In the genomic region with DNA sequence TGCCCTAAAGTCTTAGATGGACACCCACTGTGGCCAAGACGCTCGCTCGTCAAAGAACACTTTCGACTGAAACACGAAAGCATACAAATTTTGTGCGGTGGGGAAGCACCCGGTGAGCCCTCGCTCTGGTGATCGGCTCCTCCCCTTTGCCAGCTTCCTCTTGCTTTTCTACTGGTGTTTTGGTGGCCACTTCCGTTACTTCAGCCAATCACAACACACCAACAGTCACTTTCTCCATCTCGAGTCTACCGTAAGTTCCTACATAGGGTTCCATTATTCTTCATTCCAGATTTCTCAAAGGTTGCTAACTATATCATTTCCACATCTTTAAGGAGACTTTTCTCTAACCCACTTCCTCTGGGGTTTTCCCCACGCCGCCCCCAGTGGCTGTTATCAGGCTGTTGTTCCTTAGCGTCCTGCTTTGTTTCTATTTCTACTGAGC, we compare ENCODE assay signal across 19 mouse cellular contexts.
DNase-seq lines count a peak whose midpoint lies in the region; ATAC-seq and TF ChIP-seq lines count a peak whose summit lies in the region.
"Had no signal": no experiment of that assay in that cellular context is flagged by ENCODE, and none has a peak within 500 bp of the region (broad histone marks: within the 10 kb centered on the region; RNA-seq: fewer than 3 reads in every experiment).

No protein-coding gene starts in this region.

- H3K9me3 ChIP-seq in midbrain, embryonic 11.5 days (ENCODE audit: control insufficient read depth, low read length): no peaks in the 10 kb centered on the region
- H3K9me3 ChIP-seq: embryonic facial prominence, embryonic 12.5 days; forebrain, embryonic 15.5 days; G1E; heart, embryonic 13.5 days; hindbrain, embryonic 15.5 days had no signal

- TF ChIP-seq CTCF in testis, adult 2 months (IDR thresholded peaks at IDR 0.05; ENCODE audit: control insufficient read depth, insufficient read depth, insufficient replicate concordance, low read depth, low read length): no peak

- H3K4me1 ChIP-seq in testis, adult 2 months (ENCODE audit: control insufficient read depth, insufficient read depth, low read length): no peaks in the 10 kb centered on the region
- H3K4me1 ChIP-seq in midbrain, embryonic 11.5 days (ENCODE audit: control insufficient read depth, insufficient read depth, low read length): no peaks in the 10 kb centered on the region
- H3K4me1 ChIP-seq: embryonic facial prominence, embryonic 12.5 days; forebrain, embryonic 15.5 days; heart, embryonic 13.5 days; hindbrain, embryonic 15.5 days had no signal

- 0 out of 2 replicates have a peak, but pooled peaks have one; percentile 34 for ATAC-seq in common myeloid progenitor, adult 5-6 weeks (replicated peaks; ENCODE audit: low read depth, poor library complexity, severe bottlenecking)
- peak; percentile 64 for ATAC-seq in megakaryocyte progenitor cell, adult 5-6 weeks (replicated peaks; ENCODE audit: poor library complexity)
- no peak for ATAC-seq in midbrain, embryonic 11.5 days (ENCODE audit: low FRiP score)
- ATAC-seq: forebrain, embryonic 15.5 days had no signal

- H3K27me3 ChIP-seq in testis, adult 2 months (ENCODE audit: control insufficient read depth, insufficient read depth, low read length): no peaks in the 10 kb centered on the region
- no peaks in the 10 kb centered on the region for H3K27me3 ChIP-seq in midbrain, embryonic 11.5 days (ENCODE audit: control insufficient read depth, insufficient read depth, low read length)
- H3K27me3 ChIP-seq: embryonic facial prominence, embryonic 12.5 days; forebrain, embryonic 15.5 days; heart, embryonic 13.5 days; hindbrain, embryonic 15.5 days had no signal

- no peak for DNase-seq in testis, postnatal 10 days (ENCODE audit: low spot score)
- no peak for DNase-seq in midbrain, embryonic 11.5 days (ENCODE audit: low spot score, missing footprints)
- DNase-seq in layer of hippocampus, adult 8-10 months (ENCODE audit: low spot score in 2 of 2): no peak
- no peak for DNase-seq in natural killer cell, adult 2 months (ENCODE audit: low spot score in 2 of 2)
- DNase-seq: adrenal gland, adult 2 months; adrenal gland, postnatal 25 days; B cell, adult 2 months; cerebellum, adult 2 months; cerebellum, postnatal 10 days; gastrocnemius, postnatal 10 days; heart, postnatal 36 days had no signal

- no peak overlapping the region for H3K4me2 ChIP-seq in midbrain, embryonic 11.5 days
- H3K4me2 ChIP-seq: embryonic facial prominence, embryonic 12.5 days; forebrain, embryonic 15.5 days; heart, embryonic 13.5 days; hindbrain, embryonic 15.5 days had no signal

- H3K4me3 ChIP-seq in testis, adult 2 months (ENCODE audit: control insufficient read depth, low read depth, low read length): peak overlapping the region; percentile 22
- no peak overlapping the region for H3K4me3 ChIP-seq in midbrain, embryonic 11.5 days (ENCODE audit: low read depth, low read length)
- H3K4me3 ChIP-seq: embryonic facial prominence, embryonic 12.5 days; forebrain, embryonic 15.5 days; heart, embryonic 13.5 days; hindbrain, embryonic 15.5 days had no signal

- no peak for TF ChIP-seq POLR2A in testis, adult 2 months (IDR thresholded peaks at IDR 0.05; ENCODE audit: control insufficient read depth, low read depth, low read length)

- no peaks in the 10 kb centered on the region for H3K36me3 ChIP-seq in testis, adult 2 months (ENCODE audit: control insufficient read depth, insufficient read depth, low read length)
- no peaks in the 10 kb centered on the region for H3K36me3 ChIP-seq in midbrain, embryonic 11.5 days (ENCODE audit: control insufficient read depth, insufficient read depth, low read length)
- H3K36me3 ChIP-seq: embryonic facial prominence, embryonic 12.5 days; forebrain, embryonic 15.5 days; G1E; heart, embryonic 13.5 days; hindbrain, embryonic 15.5 days had no signal

- no peak overlapping the region for H3K9ac ChIP-seq in midbrain, embryonic 11.5 days (ENCODE audit: low read length)
- H3K9ac ChIP-seq: embryonic facial prominence, embryonic 12.5 days; forebrain, embryonic 15.5 days; heart, embryonic 13.5 days; hindbrain, embryonic 15.5 days had no signal

- no peak overlapping the region for H3K27ac ChIP-seq in testis, adult 2 months (ENCODE audit: control insufficient read depth, insufficient read depth, low read depth, low read length)
- no peak overlapping the region for H3K27ac ChIP-seq in midbrain, embryonic 11.5 days (ENCODE audit: low read depth, low read length)
- H3K27ac ChIP-seq: embryonic facial prominence, embryonic 12.5 days; forebrain, embryonic 15.5 days; heart, embryonic 13.5 days; hindbrain, embryonic 15.5 days had no signal

- 89% methylated on average over 15 of the region's 15 CpGs for WGBS in midbrain, embryonic 11.5 days
